Mouse (Mus musculus) limb, embryonic 14.5 days (tissue): ENCODE data around the gene Rnf150. TPM values are rescaled to one million over a fixed set of nuclear protein-coding genes. Genes with fewer than 3 reads are reported as not detected.

Source experiments
- ATAC-seq: fragments of 200-750 bp; cut with Nextera tagmentation; 2 replicates; pipeline ENCODE4 v1.8.0; 2017; ENCODE audit warnings: low read depth, moderate number of reproducible peaks, moderate TSS enrichment; ENCODE audit not compliant: low FRiP score
- DNase-seq: peaks from one replicate; pipeline ENCODE4 v3.0.0-alpha.2; 2015; ENCODE audit warnings: low spot score
- H3K27ac ChIP-seq: fragments of 300-500 bp; sonication (generic); replicated peaks from 2 replicates; pipeline ENCODE4 v1.5.1; 2014; ENCODE audit warnings: low read depth, mild to moderate bottlenecking, low read length, moderate library complexity, mixed read lengths
- H3K27me3 ChIP-seq: fragments of 300-500 bp; sonication (generic); 2 replicates; pipeline ENCODE4 v1.6.1; 2014; ENCODE audit warnings: low read length, mixed read lengths; ENCODE audit not compliant: control insufficient read depth, insufficient read depth
- H3K36me3 ChIP-seq: fragments of 300-500 bp; sonication (generic); 2 replicates; pipeline ENCODE4 v1.6.1; 2014; ENCODE audit warnings: mild to moderate bottlenecking, low read length, moderate library complexity, mixed read lengths; ENCODE audit not compliant: control insufficient read depth, insufficient read depth
- H3K4me1 ChIP-seq: fragments of 300-500 bp; sonication (generic); 2 replicates; pipeline ENCODE4 v1.6.1; 2014; ENCODE audit warnings: antibody characterized with exemption, low read length, mixed read lengths; ENCODE audit not compliant: control insufficient read depth, insufficient read depth
- H3K4me2 ChIP-seq: fragments of 300-500 bp; sonication (generic); replicated peaks from 2 replicates; pipeline ENCODE4 v1.6.1; 2014; ENCODE audit warnings: low read depth, mild to moderate bottlenecking, low read length, moderate library complexity; ENCODE audit not compliant: severe bottlenecking
- H3K4me3 ChIP-seq: fragments of 300-500 bp; sonication (generic); replicated peaks from 2 replicates; pipeline ENCODE4 v1.5.1; 2014; ENCODE audit warnings: low read length
- H3K9ac ChIP-seq: fragments of 300-500 bp; sonication (generic); 2 replicates; pipeline ENCODE4 v1.6.1; 2014; ENCODE audit warnings: mild to moderate bottlenecking, low read depth, low read length, moderate library complexity; ENCODE audit not compliant: severe bottlenecking
- H3K9me3 ChIP-seq: fragments of 300-500 bp; sonication (generic); 2 replicates; pipeline ENCODE4 v1.6.1; 2016; ENCODE audit warnings: low read length; ENCODE audit not compliant: control insufficient read depth
- POLR2A ChIP-seq: fragments of 200-500 bp; IDR thresholded peaks from 2 replicates; pipeline ENCODE4 v1.8.0; 2012; ENCODE audit warnings: inconsistent platforms, mild to moderate bottlenecking, moderate library complexity, borderline replicate concordance; ENCODE audit not compliant: insufficient read depth, insufficient read length; ENCODE audit errors: extremely low read depth
- WGBS: fragments of 180-500 bp; shearing (Covaris S2); extraction: QIAGEN DNeasy Blood & Tissue Kit; methylation state at CpG from one replicate; pipeline ENCODE4 v1.1.7; 2014; 5-methylcytosine and 5-hydroxymethylcytosine counted together
- polyA plus RNA-seq, 2 experiments: library from polyadenylated mRNA; depleted of rRNA in 1 of 2; stranded (reverse) in 1 of 2; unstranded in 1 of 2; fragments of >200 nt; fragmentation: Nextera tagmentation in 1 of 2; extraction: Ambion mirVana in 1 of 2; gene quantifications; 2 replicates each; pipeline versions ENCODE4 v1.2.1 to v1.2.3; 2012 to 2014

The Rnf150 gene
- polyA plus RNA-seq, 2 experiments: 1.5 to 5.5 TPM

GRCm38 (mm10) chr8:82871986-82872385 lies 8.8 kb downstream of the Rnf150 start:
- no peak for ATAC-seq
- H3K4me3 ChIP-seq: no peak overlapping the region
- WGBS: 93% methylated on average over 4 of the region's 4 CpGs

GRCm38 (mm10) chr8:82874102-82874501 lies 10.9 kb downstream of the Rnf150 start:
- Histone ChIP-seq H3K27ac (no peak overlapping the region), H3K36me3 (no peaks in the 10 kb centered on the region), H3K4me2 (no peak overlapping the region), H3K9me3 (no peaks in the 10 kb centered on the region), H3K27me3 (no peaks in the 10 kb centered on the region), H3K9ac (no peak overlapping the region), H3K4me1 (no peaks in the 10 kb centered on the region; the same call in 1 of the 2 replicates), H3K4me3 (no peak overlapping the region)
- ATAC-seq (no peak), DNase-seq (no peak)
- WGBS: 76% methylated on average over 2 of the region's 2 CpGs
- TF ChIP-seq POLR2A: no peak

More at GRCm38 (mm10) chr8:82871986-82872385, 8.8 kb downstream of the Rnf150 start:
- H3K9me3 ChIP-seq: no peaks in the 10 kb centered on the region
- no peaks in the 10 kb centered on the region for H3K36me3 ChIP-seq
- DNase-seq: no peak
- H3K4me2 ChIP-seq: no peak overlapping the region
- no peaks in the 10 kb centered on the region for H3K27me3 ChIP-seq
- H3K27ac ChIP-seq: no peak overlapping the region
- no peak for TF ChIP-seq POLR2A
- H3K4me1 ChIP-seq: no peaks in the 10 kb centered on the region; the same call in 1 of the 2 replicates
- no peak overlapping the region for H3K9ac ChIP-seq

DNA sequence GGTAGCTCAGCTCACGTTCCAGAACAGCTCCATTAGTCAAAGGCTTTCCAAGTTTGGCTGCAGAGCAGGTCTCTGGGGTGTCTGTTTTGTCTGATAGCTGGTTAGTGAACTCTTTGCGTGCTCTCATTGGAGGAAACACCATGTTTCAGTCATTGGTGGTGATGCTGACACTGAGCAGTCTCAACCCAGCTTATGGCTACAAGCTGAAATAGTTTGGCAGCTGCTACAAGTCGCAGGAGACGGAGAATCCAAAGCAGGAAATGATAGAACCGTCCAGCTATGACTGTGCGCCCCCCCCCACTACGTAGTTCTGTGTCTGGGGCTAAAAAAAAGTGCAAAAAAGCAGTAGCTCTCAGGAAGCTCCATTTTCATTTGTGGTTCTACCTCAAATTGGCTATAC lies 12.0 kb downstream of the Rnf150 start:
- DNase-seq (peak; percentile 55), ATAC-seq (peak; percentile 84)
- Histone ChIP-seq H3K27ac (no peak overlapping the region), H3K27me3 (no peaks in the 10 kb centered on the region), H3K36me3 (no peaks in the 10 kb centered on the region), H3K4me1 (no peaks in the 10 kb centered on the region; the same call in 1 of the 2 replicates), H3K4me2 (no peak overlapping the region), H3K9ac (no peak overlapping the region), H3K9me3 (no peaks in the 10 kb centered on the region), H3K4me3 (no peak overlapping the region)
- TF ChIP-seq POLR2A: no peak
- 53% methylated on average over 7 of the region's 7 CpGs for WGBS

DNA sequence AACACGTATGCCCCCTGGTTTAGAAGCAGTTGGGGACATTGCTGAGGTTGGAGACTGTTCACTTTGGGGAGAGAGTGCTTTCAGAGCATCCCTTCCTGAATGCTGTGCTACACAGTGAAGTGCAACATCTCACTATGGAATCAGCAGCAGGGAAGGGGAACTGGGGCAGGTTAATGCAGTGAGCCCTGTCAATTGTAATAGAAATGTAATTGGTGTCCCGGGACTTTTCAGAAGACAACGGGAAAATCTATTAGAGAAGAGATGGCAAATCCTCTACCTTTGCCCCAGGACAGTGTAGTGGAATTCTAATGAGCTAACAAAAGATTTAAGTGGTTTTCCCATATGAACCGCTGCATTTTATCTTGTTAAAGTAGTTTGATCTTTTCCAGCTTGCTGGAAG lies 21.3 kb downstream of the Rnf150 start:
- H3K9ac ChIP-seq: no peak overlapping the region
- 60% methylated on average over 4 of the region's 4 CpGs for WGBS
- no peak for TF ChIP-seq POLR2A

GRCm38 (mm10) chr8:82887234-82887633 lies 24.1 kb downstream of the Rnf150 start:
- ATAC-seq (no peak), DNase-seq (no peak)
- no peak overlapping the region for H3K4me3 ChIP-seq
- H3K36me3 ChIP-seq: no peaks in the 10 kb centered on the region
- no peak for TF ChIP-seq POLR2A
- H3K4me2 ChIP-seq: no peak overlapping the region
- H3K9me3 ChIP-seq: no peaks in the 10 kb centered on the region
- no peak overlapping the region for H3K9ac ChIP-seq
- H3K4me1 ChIP-seq: no peaks in the 10 kb centered on the region
- H3K27me3 ChIP-seq: no peaks in the 10 kb centered on the region
- no peak overlapping the region for H3K27ac ChIP-seq
- WGBS: 84% methylated on average over 4 of the region's 4 CpGs

More for the DNA sequence above, 21.3 kb downstream of the Rnf150 start:
- no peaks in the 10 kb centered on the region for H3K27me3 ChIP-seq
- H3K27ac ChIP-seq: no peak overlapping the region
- H3K4me1 ChIP-seq: no peaks in the 10 kb centered on the region
- no peak for ATAC-seq
- DNase-seq: no peak
- H3K4me3 ChIP-seq: no peak overlapping the region
- H3K9me3 ChIP-seq: no peaks in the 10 kb centered on the region
- no peaks in the 10 kb centered on the region for H3K36me3 ChIP-seq
- no peak overlapping the region for H3K4me2 ChIP-seq
